Mouse (Mus musculus): ENCODE data around the gene St6galnac1.
"Not testable (repeated sequence)": the region's sequence is repeated elsewhere in the genome, so short reads cannot be mapped to it uniquely, and the experiment has no call there.

The St6galnac1 gene

GRCm38 (mm10) chr11:116807526-116807925 lies 32.2 kb upstream of the St6galnac1 start:
- no peak for DNase-seq (ENCODE audit: low read depth, low spot score)

- DNase-seq (ENCODE audit: low read depth, low spot score): peak; percentile 61
Measured at GRCm38 (mm10) chr11:116807116-116807515, 31.8 kb upstream of the St6galnac1 start.

- peak; percentile 74 for DNase-seq (ENCODE audit: low read depth, low spot score)
Measured at GRCm38 (mm10) chr11:116806136-116807071, 31.1 kb upstream of the St6galnac1 start.

- no peak for DNase-seq (ENCODE audit: low read depth, low spot score)
Measured at GRCm38 (mm10) chr11:116802709-116803108, 27.4 kb upstream of the St6galnac1 start.

- DNase-seq (ENCODE audit: low read depth, low spot score): peak; percentile 70
Measured at GRCm38 (mm10) chr11:116801106-116801505, 25.8 kb upstream of the St6galnac1 start.

- DNase-seq (ENCODE audit: low read depth, low spot score): no peak
Measured at GRCm38 (mm10) chr11:116799364-116799763, 24.1 kb upstream of the St6galnac1 start.

- DNase-seq (ENCODE audit: low read depth, low spot score): no peak
Measured at GRCm38 (mm10) chr11:116784221-116784620, 8.9 kb upstream of the St6galnac1 start.

GRCm38 (mm10) chr11:116782737-116783145 lies 7.4 kb upstream of the St6galnac1 start:
- peak; percentile 22 for DNase-seq (ENCODE audit: low read depth, low spot score)

GRCm38 (mm10) chr11:116773205-116773604 lies 2.1 kb downstream of the St6galnac1 start:
- no peak for DNase-seq (ENCODE audit: low read depth, low spot score)

GRCm38 (mm10) chr11:116769873-116770272 lies 5.4 kb downstream of the St6galnac1 start:
- DNase-seq (ENCODE audit: low read depth, low spot score): no peak

GRCm38 (mm10) chr11:116764946-116765345 lies 10.4 kb downstream of the St6galnac1 start:
- DNase-seq (ENCODE audit: low read depth, low spot score): no peak

- peak; percentile 79 for DNase-seq (ENCODE audit: low read depth, low spot score)
Measured at GRCm38 (mm10) chr11:116764346-116764745, 11.0 kb downstream of the St6galnac1 start.

- peak; percentile 76 for DNase-seq (ENCODE audit: low read depth, low spot score)
Measured at GRCm38 (mm10) chr11:116755191-116755590, 20.1 kb downstream of the St6galnac1 start.

GRCm38 (mm10) chr11:116753674-116754470 lies 21.4 kb downstream of the St6galnac1 start:
- DNase-seq (ENCODE audit: low read depth, low spot score): peak; percentile 84

- DNase-seq (ENCODE audit: low read depth, low spot score): no peak
Measured at GRCm38 (mm10) chr11:116749733-116750132, 25.6 kb downstream of the St6galnac1 start.

- DNase-seq (ENCODE audit: low read depth, low spot score): not testable (repeated sequence)
Measured at GRCm38 (mm10) chr11:116748692-116749091, 26.6 kb downstream of the St6galnac1 start.

GRCm38 (mm10) chr11:116746822-116747221 lies 28.5 kb downstream of the St6galnac1 start:
- not testable (repeated sequence) for DNase-seq (ENCODE audit: low read depth, low spot score)

GRCm38 (mm10) chr11:116745457-116745856 lies 29.9 kb downstream of the St6galnac1 start:
- peak; percentile 73 for DNase-seq (ENCODE audit: low read depth, low spot score)

- no peak for DNase-seq (ENCODE audit: low read depth, low spot score)
Measured at GRCm38 (mm10) chr11:116738411-116738810, 36.9 kb downstream of the St6galnac1 start.

GRCm38 (mm10) chr11:116732536-116732935 lies 42.8 kb downstream of the St6galnac1 start:
- peak; percentile 56 for DNase-seq (ENCODE audit: low read depth, low spot score)

GRCm38 (mm10) chr11:116731060-116731580 lies 44.2 kb downstream of the St6galnac1 start:
- DNase-seq (ENCODE audit: low read depth, low spot score): not testable (repeated sequence)

All from 3T3-L1 (cell line).